Mouse (Mus musculus) hindlimb bud, embryonic 11.5 days (tissue): ENCODE data around the gene Olfr818.
"Not testable (repeated sequence)": the region's sequence is repeated elsewhere in the genome, so short reads cannot be mapped to it uniquely, and the experiment has no call there.

ENCODE experiments used
- DNase-seq: peaks from one replicate; pipeline ENCODE4 v3.0.0-alpha.2; 2012; ENCODE audit warnings: low read depth, low spot score; ENCODE audit errors: extremely low spot score

The Olfr818 gene

DNA sequence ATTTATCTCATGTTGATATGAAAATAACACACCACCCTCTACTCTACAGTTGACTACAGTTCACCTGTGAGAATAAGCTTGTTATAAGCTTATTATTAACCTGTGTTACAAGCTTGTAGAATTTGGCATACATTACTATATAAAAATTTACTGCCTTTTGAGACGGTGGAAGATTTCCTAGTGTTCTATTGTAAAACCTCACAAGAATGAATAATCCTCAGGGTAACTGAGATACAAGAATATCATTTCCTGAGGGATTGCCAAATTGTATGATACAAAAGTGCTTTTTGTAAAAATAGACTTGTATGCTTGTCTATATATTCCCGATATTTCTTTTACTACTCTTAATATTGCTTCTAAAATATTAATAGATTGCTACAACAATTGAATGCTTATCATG is at the start of gene Olfr818:
Gene Olfr818, minus strand, starts transcription at position 101 of the 400 bp plus-strand sequence.
- no peak for DNase-seq

DNA sequence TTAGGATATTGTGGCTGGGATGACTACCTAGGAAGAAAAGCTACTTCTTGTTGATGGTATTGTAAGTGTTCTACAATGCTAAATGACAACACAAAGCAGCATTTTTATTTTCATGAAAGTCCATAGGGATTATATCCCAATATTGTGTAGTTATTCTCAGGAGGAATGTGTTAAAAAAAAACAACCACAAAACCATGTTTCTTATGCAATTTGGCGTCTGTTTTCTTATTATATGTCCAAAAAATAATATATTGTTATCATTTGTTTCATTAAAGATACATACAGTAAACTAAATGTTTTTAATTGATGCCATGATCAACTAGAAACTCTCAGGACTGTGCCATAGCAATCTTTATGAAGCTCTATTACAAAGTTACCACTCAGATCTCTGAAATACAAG is 36.1 kb upstream of the Olfr818 start, which contains the start of gene Gm10310:
Gene Gm10310, minus strand, starts transcription at position 101 of the 400 bp plus-strand sequence.
- not testable (repeated sequence) for DNase-seq

DNA sequence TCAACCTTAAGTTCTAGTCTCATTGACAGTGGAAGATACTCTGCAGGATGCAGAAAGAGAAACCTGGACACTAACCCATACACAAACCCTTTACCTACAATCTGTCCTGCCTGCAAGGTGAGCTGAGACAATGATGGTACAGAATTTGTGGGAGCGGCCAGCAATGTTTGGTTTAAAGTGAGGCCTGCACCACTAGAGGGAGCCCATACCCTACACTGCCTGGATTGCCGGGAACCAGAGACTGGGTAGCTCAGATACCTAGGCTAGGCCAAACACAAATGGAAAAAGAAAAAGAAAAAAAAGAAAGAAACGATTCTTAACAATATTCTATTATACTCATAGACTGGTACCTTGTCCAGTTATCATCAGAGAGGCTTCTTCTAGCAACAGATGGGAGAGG is 33.0 kb upstream of the Olfr818 start:
- not testable (repeated sequence) for DNase-seq

DNA sequence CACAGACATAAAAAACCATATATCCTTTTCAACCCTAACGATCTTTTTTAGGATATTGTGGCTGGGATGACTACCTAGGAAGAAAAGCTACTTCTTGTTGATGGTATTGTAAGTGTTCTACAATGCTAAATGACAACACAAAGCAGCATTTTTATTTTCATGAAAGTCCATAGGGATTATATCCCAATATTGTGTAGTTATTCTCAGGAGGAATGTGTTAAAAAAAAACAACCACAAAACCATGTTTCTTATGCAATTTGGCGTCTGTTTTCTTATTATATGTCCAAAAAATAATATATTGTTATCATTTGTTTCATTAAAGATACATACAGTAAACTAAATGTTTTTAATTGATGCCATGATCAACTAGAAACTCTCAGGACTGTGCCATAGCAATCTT is 27.1 kb upstream of the Olfr818 start, which contains the start of gene Olfr247:
Gene Olfr247, minus strand, starts transcription at position 101 of the 400 bp plus-strand sequence.
- not testable (repeated sequence) for DNase-seq

DNA sequence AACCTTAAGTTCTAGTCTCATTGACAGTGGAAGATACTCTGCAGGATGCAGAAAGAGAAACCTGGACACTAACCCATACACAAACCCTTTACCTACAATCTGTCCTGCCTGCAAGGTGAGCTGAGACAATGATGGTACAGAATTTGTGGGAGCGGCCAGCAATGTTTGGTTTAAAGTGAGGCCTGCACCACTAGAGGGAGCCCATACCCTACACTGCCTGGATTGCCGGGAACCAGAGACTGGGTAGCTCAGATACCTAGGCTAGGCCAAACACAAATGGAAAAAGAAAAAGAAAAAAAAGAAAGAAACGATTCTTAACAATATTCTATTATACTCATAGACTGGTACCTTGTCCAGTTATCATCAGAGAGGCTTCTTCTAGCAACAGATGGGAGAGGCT is 24.1 kb upstream of the Olfr818 start:
- not testable (repeated sequence) for DNase-seq

DNA sequence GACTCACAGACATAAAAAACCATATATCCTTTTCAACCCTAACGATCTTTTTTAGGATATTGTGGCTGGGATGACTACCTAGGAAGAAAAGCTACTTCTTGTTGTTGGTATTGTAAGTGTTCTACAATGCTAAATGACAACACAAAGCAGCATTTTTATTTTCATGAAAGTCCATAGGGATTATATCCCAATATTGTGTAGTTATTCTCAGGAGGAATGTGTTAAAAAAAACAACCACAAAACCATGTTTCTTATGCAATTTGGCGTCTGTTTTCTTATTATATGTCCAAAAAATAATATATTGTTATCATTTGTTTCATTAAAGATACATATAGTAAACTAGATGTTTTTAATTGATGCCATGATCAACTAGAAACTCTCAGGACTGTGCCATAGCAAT is 18.3 kb upstream of the Olfr818 start, which contains the start of gene Olfr819:
Gene Olfr819, minus strand, starts transcription at position 101 of the 400 bp plus-strand sequence.
- DNase-seq = not testable (repeated sequence)

DNA sequence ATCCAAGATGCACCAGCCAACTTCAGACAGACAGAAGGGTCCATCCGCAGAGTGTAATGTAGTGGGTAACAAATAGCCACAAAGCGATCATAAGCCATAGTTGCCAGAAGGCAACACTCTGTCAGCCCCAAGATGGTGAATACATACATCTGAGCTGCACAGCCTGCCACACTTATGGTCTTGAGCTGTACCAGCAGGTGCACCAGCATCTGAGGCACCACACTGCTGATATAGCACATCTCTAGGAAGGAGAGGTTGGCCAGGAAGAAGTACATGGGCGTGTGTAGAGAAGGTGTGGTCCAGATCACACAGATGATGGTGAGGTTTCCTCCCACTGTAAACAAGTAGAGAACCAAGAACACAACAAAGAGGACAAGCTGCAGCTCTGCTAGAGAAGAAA is 17.3 kb upstream of the Olfr818 start:
- DNase-seq = not testable (repeated sequence)

DNA sequence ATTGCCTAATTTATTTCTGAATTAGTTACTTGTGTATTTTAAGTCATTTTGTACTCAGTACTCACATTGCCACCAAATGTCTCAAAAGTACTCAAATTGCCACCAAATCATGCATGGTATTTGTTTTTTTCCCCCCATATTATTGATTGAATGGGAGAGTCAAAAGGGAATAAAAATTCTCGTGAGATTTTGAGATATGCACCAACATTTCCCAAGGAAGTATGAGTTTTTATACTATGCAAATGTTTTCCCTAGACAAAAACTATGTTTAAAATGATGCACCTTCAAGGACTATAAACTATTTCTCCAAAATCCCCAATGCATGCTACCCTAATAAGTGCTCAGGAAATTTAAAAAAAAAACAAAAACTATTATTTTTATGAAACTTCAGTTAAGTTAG is 33.4 kb downstream of the Olfr818 start, which contains the start of gene Olfr816:
Gene Olfr816, minus strand, starts transcription at position 101 of the 400 bp plus-strand sequence.
- no peak for DNase-seq

DNA sequence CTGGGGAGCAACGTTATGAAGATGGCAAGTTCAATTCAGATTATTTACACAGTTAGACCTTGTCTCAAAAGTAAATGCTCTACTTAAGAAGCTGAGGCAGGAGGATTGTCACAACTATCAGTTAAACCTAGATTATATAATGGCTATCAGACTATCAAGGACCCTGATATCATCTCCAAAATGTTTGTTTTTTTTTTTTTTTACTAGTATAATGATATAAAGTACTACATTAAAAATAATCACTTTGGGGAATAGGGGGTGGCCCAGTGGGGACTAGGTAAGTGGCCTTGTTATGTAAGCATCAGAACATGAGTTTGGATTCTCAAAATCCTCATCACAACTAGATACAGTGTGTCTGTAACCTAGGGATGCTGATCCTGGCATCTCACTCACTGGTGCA is 43.1 kb downstream of the Olfr818 start, which contains the start of gene Olfr815:
Gene Olfr815, minus strand, starts transcription at position 101 of the 400 bp plus-strand sequence.
- not testable (repeated sequence) for DNase-seq
